Mouse (Mus musculus) stomach, postnatal 0 days (tissue): ENCODE results near the gene Clip4.

Source experiments
- CTCF ChIP-seq: IDR thresholded peaks from 2 replicates; pipeline ENCODE4 v1.5.1; 2016; ENCODE audit warnings: antibody characterized with exemption, low read depth, mild to moderate bottlenecking, moderate library complexity
- EP300 ChIP-seq: optimal IDR thresholded peaks from 2 replicates; pipeline ENCODE3; 2016; ENCODE audit warnings: antibody characterized with exemption

GRCm38 (mm10) chr17:71865437-71865836 lies 97.2 kb downstream of the Clip4 start:
- TF ChIP-seq CTCF (no peak), EP300 (no peak)
